Mouse (Mus musculus): ENCODE measurements at regions not wholly inside any gene's neighbourhood (a gene's known extent, or its start where the extent isn't known, plus 50 kb on each side); places are given as distances from the start of the nearest gene placed in this dataset.
"Not testable (repeated sequence)": the region's sequence is repeated elsewhere in the genome, so short reads cannot be mapped to it uniquely, and the experiment has no call there.

DNA sequence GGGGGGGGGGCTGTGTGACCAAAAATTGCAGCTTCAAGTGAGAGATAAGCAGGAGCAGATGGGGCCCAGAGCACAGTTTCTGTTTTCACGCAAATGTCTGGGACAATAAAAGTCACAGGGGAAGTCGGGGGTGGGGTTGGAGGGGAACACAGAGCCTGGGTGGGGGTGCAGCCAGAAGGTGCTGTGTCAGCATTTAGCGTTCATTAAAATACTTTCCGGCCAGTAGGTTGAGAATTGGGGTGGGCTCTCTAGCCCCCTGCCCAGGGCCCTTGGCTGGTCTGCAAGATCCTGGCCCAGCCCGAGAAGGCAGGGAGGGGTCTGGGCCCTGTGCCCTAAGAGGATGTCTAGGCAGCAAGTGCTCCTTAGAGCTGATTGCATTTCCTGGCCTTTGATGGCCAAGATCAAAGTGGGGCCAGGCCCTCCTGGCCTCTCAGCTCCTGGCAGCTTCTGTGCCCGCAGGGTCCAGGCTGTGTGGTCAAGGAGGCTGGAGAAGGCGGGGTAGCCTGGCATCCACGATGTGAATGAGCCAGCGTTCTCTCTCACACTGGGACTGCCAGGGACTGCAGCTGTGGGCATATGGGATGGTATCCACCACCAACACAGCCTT is 283.0 kb downstream of the Cyp26b1 start:
- no peak for DNase-seq

DNA sequence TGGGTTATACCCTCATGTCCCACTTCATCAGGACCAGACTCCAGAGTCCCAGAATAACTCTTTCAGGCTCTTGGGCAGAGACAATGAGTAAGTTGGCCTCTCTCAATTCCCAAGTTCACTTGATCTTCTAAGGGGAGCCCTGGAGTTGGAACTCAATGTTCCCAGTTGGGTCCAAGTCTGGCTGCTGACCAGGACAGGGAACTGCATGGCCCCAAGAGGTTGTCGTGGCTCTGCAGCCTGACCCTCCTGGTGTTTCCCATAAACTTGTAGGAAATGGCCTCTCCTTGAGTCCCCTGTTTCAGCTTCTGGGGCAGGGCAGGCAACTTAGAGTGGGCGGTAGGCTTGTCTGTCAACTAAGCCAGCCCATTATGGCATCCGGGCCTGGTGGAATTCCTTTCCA is 286.2 kb downstream of the Cyp26b1 start:
- DNase-seq, result no peak

DNA sequence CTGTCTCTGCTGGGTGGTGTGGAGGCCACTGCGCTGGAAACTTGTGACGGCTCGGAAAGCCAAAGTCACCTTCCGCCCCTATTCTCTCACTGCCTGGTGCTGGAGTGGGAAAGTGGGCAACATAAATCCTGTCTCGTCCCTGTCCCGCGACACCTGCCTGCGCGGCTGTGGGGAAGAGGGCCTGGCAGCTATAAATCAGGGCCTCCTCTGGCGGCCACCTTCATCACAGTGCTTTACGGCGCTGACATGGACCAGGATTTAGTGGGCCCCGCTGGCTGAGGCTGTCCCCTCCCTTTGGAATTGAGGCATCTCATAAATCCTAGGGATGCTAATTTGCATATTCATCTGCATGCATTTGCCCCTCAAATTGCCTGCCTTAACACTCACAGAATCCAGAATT is 287.1 kb downstream of the Cyp26b1 start:
- no peak for DNase-seq

DNA sequence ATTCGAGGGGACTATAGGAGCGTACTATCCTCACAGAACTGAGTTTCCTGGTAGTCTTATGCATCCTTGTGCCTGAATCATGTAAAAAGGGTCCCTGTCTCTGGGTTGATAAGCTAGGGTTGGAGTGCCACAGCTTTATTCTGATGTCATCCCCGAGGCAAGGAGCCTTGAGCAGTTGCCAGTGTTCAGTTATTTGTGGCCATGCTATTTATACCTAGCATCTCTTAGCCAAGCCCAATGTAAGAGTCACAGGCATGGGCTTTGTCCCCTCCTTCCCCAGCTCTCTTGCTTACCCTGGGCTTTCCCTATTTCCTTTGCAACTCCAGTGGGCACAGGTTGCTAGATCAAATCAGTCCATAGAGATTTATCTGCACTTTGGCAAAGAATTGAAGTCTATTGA is 288.6 kb downstream of the Cyp26b1 start:
- DNase-seq, result no peak

DNA sequence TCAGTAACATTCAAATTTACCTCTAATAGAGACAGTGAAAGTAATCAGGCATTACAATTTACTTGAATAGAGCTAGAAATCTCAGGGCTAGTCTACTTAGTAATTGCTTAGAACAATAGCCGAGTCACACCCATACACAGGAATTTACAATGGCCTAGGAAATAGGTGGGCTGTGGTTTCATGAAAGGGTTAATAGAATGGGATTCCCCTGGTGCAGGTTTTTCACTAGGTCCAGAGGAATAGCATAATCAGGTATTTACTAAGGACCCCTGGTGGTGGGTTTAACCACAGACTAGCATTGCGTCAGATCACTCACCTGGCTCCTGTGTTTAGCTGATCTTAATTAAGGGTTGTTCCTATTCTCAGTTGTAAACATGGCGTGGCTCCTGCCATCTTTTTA is 290.8 kb downstream of the Cyp26b1 start:
- not testable (repeated sequence) for DNase-seq

DNA sequence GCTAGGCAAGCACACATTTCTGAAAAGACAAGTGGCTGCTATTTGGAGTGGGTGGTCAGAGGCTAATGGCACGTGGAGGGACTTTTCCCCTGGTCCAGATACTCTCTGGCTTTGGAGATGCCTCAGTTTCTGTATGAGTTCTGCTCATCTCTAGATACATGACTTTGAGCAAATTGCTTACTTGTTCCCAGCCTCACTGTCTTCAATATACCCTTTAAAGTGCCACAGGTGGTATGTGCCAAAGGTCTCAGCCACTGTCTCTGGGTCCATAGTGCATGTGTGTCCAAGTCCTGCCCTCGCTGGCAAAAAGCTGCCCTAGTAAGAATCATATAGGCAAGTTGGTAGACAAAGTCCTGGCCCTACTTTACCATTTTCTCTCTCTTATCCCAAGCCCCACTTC is 291.5 kb downstream of the Dysf start:
- no peak for DNase-seq

DNA sequence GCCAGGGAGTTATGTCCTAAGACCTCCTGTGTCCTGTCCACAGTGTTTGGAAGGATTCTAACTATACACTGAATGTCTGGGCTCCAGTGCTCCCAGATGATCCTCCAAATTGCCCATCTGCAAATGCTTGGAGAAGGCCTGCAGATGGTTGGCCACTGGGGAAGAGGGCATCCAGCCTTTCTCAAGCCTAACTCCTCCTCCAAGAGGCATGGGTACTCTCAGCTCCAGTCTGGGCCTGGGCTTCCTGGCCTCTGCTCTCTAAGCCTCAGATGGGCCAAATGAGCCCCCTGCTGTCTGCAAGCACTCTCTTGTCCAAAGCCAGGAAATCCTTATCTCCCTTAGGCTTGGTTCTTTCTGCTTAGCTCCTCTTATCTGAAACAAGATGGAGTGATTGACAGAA is 290.8 kb downstream of the Dysf start:
- no peak for DNase-seq

DNA sequence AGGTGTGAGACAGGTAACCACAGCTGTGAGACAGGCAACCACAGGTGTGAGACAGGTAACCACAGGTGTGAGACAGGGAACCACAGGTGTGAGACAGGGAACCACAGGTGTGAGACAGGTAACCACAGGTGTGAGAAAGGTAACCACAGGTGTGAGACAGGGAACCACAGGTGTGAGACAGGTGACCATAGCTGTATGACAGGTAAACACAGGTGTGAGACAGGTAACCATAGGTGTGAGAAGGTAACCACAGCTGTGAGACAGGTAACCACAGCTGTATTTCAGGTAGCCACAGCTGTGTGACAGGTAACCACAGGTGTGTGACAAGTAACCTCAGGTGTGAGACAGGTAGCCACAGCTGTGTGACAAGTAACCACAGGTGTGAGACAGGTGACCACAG is 265.5 kb downstream of the Dysf start:
- DNase-seq, result not testable (repeated sequence)

DNA sequence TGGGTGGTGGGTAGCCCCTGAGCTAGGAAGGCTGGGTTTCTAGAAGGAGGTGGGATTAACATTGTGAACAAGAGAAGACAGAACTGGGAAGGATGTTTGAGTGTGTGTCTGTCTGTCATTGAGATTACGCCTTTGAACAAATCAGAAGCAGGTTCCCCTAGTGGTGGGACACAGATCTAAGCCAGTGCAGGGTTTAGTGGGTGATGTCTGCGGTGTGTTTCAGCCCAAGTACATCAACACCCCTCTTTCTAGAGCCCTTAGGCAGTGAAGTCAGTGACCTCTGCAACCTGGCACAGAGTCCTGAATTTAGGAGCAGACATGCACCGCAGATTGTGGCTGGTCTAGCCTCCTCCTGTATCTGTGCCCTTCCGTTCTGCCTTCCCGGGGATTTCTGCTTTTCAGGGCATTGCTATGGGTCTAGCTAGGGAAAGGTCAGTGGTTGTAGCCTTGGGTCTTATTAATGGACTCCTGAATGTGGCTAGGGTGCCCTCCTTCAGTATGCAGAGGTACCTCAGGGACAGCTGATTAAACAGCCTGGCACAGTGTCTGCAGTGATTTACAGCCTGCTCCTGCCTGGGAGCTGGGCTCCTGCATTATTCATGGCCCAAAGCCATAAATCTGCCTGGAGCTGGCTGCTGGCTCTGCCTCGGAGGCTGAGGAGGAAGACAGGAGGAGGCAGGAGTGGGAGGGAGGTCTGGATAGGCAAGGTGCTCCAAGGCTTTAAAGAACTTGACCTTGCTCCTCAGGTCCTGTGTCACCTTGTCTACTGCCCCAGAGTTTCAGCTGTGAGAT is 264.3 kb downstream of the Dysf start:
- peak; percentile 25 for DNase-seq

DNA sequence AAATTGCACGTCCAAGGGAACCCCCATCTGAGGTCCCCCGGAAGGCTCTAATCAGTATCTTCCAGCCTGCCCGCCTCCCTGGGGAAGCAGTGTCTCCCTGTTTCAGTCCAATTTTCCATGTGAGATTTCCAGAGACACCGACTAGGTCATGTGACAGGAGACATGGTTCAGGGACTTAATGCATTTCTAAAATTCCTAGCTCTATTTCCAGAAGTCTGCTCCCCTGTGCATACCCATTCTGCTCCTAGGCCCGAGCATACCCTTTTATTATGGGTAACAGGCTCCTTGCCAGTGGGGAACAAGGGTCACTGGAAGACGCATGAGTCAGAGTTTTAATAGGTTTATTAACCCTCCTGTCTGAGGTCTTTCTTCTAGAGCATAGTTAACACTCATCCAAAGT is 263.6 kb downstream of the Dysf start:
- no peak for DNase-seq

DNA sequence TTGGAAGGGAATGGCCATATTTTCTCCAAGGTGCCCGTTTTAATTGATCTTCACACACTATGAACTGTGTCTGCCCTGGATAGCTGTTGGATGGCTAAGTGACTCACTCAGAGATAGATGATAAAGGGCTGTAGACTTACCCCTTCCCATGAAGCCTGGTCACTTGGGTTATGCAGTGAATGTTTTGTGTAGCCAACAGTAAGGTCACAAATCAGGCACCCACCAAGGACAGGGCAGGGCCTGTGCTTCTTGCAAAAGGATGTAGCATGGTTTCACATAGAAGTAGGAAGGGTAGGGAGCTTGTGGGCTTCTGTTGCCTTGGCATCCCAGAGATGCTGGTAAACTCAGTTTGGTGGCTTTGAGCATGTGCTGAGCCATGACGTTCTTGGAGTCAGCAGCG is 263.1 kb downstream of the Dysf start:
- no peak for DNase-seq

DNA sequence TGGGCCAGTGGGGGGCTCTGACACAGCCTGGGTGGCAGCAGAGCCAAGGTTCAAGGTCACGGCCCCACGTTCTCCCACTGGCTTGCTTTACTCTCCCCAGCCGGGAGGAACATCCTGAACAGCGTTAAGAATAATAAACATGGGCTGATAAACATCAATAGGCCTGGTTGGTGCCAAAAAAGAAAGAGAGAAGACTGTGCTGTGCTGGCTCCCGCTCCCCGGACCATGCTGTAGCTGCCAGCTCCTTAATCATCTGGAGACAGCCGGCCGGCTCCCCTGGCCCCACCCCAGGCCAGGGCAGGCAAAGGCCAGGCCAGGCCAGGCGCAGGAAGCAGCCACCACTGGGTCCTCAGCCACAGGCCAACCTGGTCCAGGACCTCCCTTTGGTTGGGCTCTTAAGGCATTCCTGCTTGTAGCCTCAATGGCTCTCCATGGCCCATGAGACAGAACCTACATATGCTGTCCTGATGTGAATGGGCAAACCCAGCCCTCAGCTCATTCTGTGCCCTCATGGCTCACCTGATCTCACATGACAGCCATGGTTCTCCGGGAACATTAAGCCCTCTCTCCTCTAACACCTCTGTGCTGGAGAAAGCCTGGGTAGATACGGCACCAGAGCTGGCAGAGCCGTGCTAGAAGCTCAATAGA is 262.3 kb downstream of the Dysf start:
- DNase-seq, result no peak

DNA sequence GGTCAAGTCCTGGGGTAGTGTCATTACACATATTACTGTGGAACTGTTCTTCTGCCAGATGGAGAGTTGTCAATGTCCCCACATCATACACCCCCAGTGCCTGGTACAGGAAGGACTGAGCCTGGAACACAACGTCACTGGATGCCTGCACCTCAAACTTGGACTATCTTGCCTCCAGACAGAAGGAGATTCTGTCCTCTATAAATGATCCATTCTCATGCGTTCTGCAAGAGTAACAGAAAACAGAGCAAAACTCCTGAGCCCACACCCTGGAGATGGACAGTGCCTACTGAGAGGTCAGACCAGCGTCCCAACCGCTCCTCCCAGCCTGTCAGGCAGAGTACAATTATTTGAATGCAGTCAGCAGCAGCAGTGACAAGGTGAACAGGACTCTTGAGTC is 261.1 kb downstream of the Dysf start:
- DNase-seq, result no peak

DNA sequence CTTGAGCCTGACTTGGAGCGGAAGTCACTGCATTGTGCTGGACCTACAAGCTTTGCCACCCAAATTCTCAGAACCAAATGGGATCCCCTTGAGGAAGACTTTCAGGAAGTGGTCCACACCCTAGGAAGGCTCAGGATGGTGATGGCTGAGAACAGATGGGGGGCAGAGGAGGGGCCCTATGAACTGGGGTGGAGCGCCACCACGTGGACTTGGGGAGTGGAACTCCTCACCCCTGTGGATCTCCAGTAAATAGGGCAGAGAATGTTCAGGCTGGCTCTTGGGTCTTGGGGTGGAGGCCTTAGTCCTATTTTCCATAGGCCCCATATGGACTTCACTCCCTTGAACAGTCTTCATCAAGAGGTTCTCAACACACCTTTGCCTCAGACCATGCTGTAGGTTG is 260.6 kb downstream of the Dysf start:
- no peak for DNase-seq

DNA sequence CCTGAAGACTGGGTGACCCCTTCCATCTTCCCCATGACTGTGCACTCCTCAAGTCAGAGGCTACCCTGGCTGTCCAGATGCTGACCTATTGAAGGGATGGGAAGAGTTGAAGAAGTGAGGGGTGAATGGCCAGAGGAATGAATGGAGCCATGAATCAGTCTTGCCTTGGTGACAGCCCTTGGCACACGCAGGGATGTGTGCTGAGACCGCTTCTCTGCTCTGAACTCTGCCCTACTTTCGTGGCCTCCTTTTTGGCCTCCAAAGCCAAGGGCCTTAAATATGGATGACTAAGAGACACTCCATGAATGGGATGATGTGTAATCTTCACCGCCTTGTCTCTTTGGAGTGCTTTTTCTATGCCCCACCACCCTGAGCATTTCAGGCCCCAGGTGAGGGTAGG is 259.7 kb downstream of the Dysf start:
- no peak for DNase-seq

DNA sequence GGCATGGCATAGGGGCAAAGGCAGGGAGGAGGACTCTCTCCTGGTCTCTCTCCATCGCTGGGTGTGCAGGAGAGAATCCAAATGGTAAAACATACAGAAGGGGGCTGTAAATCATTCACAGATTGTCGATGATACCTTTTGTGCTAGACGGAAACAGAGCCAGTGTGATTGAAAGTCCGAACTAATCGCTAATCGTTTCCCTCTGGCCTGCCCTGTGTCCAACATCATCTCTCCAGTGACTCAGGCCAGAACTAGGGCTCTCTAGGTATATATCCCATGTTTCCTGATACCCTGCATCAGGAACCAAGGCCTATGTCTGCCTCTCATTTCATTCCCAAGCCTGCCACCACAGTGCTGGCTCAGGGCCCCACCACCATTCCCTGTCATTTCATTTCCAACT is 259.1 kb downstream of the Dysf start:
- no peak for DNase-seq

DNA sequence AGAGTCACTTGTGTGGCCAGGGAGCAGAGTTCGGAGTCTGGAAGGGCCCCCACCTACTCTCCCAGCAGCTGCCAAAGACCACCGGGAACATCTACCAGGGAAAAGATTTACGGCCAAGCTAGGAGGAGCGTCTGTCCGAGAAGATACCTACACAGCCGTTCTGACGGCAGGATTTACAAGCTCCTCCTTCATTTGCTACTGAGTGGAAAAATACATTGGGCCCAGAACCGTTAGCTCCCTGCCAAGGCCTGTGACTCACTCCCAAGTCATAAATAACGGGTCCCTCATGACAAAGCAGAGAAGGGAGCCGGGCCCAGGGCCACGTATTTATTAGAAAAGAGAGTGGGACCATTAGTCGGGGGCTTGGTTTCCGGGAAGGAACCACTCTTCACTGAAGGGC is 258.3 kb downstream of the Dysf start:
- no peak for DNase-seq

DNA sequence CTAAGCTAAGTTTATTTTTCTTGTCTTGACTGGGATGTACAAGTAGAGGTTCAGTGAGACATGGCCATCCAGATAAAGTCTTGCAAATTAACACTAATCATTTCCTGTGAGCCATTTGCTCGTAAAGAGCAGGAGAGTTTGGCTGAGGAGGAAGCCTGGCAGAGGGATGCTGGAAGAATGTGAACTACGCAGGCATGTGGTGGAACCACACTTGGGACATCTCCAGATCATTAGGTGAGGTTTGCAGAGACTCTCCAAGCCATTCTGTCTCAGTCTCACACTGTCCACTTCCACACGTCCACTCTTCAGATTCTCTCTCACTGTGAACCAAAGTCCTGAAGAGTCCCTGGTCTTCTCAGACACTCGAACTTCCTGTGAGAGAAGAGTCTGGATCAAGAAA is 256.3 kb downstream of the Dysf start:
- DNase-seq, result no peak

DNA sequence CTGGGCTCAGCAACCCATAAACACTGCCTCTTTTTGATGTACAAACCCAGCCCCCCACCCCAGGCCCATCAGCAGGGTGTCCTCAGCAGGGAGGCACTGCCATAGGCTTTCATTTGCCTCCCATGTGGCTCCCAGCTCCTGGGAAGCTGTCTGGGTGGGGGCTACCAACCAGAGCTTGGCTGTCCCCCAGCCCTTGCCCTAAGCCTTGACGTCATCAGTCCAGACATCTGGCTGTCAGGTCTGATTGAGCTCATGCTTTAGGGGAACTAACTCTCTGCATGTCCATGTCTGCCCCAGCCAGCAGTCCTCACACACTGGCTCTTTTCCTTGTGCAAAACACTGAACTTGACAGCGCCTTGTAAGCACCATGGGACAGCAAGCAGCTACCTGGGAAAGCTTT is 255.3 kb downstream of the Dysf start:
- no peak for DNase-seq

DNA sequence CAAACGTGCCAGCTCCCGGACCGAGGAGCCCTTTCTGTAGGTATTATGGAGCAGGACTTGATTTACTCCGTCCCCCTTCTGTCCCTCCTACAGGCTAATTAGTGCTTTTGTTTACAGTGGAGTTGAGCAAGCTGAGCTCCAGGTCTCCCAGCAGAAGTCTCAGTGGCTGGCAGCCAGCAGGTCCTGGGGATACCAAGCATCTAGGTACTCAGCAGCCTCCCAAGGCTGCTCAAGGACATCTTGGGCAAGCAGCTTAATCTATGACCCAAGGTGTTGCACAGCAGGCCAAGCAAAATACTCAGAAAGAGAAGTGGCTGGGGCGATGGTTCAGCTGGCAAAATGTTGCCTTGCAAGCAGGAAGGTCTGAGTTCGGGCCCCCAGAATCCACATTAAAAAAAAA is 254.4 kb downstream of the Dysf start:
- DNase-seq, result no peak

DNA sequence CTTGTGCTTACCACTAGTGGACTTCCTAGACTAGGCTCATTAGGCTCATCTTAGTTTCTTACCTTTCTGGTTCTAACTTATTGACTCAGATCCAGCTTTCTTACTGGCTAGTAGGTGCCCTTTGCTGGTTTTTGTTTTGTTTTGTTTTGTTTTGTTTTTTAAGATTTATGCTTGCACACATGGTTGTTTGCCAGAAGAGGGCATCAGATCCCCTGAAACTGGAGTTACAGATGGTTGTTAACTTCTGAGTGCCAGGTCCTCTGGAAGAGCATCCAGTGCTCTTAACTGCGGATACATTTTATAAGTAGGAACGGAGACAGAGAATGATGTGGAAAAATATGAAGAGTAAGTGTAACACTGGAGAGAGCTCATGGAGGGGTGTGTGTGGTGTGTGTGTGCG is 253.1 kb downstream of the Dysf start:
- no peak for DNase-seq
